Mouse (Mus musculus) liver, embryonic 18 days (tissue): ENCODE results near the gene Rhox3a. TPM values are rescaled to one million over a fixed set of nuclear protein-coding genes. Genes with fewer than 3 reads are reported as not detected.

ENCODE experiments used
- polyA plus RNA-seq: library from polyadenylated mRNA; depleted of rRNA; stranded (reverse); fragments of >200 nt; gene quantifications from 2 replicates; pipeline ENCODE4 v1.2.3, GENCODE M21; 2012; rRNA removed

Rhox3a gene
- polyA plus RNA-seq: not detected in 2 replicates

DNA sequence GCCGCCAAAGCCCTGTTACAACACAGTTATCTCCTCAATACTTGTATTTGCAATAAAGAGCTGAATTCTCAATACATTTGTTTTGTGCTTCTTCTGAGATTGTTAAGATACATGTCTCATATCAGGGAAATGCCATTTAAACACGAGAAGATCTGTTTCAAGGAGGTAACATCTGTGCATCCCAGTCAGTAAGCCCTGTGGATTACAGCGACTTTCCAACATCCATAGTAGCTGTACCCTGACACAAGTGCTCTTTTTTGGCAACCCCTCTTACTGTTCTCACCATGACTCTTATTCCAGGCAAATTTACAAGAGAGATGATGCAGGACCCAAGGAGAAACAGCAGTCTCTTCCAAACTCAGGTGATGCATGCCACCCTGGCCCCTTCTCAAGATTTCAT, at the start of gene Rhox3a:
Gene Rhox3a (plus strand): TSS at position 301 of the 400 bp plus-strand sequence.

DNA sequence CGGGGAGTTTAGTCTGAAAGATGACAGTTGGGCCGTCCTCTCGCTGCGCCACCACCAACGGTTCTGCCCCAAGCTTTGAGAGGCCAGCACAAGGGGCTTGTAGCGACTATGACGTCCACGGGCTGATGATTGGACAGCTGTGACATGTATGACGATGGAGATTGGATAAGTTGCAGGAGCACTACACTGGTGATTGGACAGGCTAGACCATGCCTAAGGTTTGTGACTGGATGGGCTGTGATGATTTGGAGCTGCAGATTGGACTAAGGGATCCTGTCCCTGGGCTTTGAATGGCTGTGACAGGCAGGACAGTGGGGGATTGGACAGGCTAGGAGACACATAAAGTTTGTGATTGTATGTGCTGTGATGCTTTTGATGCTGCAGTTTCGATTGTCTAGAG, 38.8 kb upstream of the Rhox3a start, which contains the start of gene Gm9:
Gene Gm9 (minus strand): TSS at position 101 of the 400 bp plus-strand sequence.

DNA sequence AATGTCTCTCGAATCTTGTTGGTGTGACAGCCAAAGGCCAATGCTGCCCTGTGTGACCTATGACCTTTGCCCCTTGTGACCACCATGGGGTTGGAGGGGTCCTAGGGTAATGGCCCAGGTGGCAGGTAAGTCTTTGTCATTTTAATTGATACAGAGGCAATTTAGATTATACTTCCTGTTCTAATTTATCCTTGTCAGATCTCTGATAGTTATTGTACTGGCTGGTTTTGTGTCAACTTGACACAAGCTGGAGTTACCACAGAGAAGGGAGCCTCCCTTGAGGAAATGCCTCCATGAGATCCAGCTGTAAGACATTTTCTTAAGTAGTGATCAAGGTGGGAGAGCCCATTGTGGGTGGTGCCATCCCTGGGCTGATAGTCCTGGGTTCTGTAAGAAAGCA, 27.6 kb upstream of the Rhox3a start, which contains the start of gene Rhox1:
Gene Rhox1 (minus strand): TSS at position 101 of the 400 bp plus-strand sequence.

GRCm38 (mm10) chrX:37244676-37245075, 5.0 kb upstream of the Rhox3a start, which contains the start of gene Rhox2a:
Gene Rhox2a, plus strand, starts transcription at chrX:37244976.

DNA sequence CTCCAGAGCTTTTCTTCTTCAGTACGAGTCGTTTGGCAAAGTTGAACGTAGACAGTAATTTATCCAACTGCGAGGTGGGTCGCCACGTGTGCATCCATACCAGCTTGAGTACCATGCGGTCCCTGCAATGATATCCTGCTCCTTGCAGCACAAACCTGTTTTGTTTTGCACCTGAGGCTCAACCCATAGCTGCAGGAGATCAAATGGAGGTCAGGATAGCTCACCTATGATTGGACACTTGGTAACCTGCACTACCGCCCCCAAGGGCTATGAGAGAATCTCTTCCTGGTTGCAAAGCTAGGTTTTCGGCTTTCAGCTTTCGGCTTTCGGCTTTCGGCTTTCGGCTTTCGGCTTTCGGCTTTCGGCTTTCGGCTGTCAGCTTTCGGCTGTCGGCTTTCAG, 15.3 kb downstream of the Rhox3a start, which contains the start of gene Rhox4a:
Gene Rhox4a (plus strand): TSS at position 301 of the 400 bp plus-strand sequence.

Other genes with a start within 250 kb of the Rhox3a start
- 0.04 and 0.05 TPM in 2 replicates for gene Sowahd, start 201.1 kb upstream of the Rhox3a start, polyA plus RNA-seq
- gene Rpl39, start 164.5 kb upstream of the Rhox3a start, polyA plus RNA-seq: 435 and 498 TPM in 2 replicates
- 10.8 and 10.9 TPM in 2 replicates for gene Upf3b, start 139.6 kb upstream of the Rhox3a start, polyA plus RNA-seq
- gene Nkap, start 123.1 kb upstream of the Rhox3a start, polyA plus RNA-seq: 1.9 and 2.1 TPM in 2 replicates
- gene Akap14, start 81.1 kb upstream of the Rhox3a start, polyA plus RNA-seq: not detected in 2 replicates
- gene Ndufa1, start 58.8 kb upstream of the Rhox3a start, polyA plus RNA-seq: 243 and 254 TPM in 2 replicates
- gene Rnf113a1, start 58.7 kb upstream of the Rhox3a start, polyA plus RNA-seq: 1.6 and 1.9 TPM in 2 replicates
- gene Gm9, start 38.9 kb upstream of the Rhox3a start, polyA plus RNA-seq: not detected in 2 replicates
- gene Rhox1, start 27.7 kb upstream of the Rhox3a start, polyA plus RNA-seq: not detected in 2 replicates
- not detected in 2 replicates for gene Rhox2a, start 4.9 kb upstream of the Rhox3a start, polyA plus RNA-seq
- not detected in 2 replicates for gene Rhox4a, start 15.4 kb downstream of the Rhox3a start, polyA plus RNA-seq
- gene Rhox3a2, start 130.1 kb downstream of the Rhox3a start, polyA plus RNA-seq: not detected in 2 replicates
- gene Rhox4a2, start 140.9 kb downstream of the Rhox3a start, polyA plus RNA-seq: not detected in 2 replicates
- not detected in 2 replicates for gene Rhox2b, start 162.1 kb downstream of the Rhox3a start, polyA plus RNA-seq
- not detected in 2 replicates for gene Rhox4b, start 182.6 kb downstream of the Rhox3a start, polyA plus RNA-seq
- gene Rhox2c, start 203.8 kb downstream of the Rhox3a start, polyA plus RNA-seq: not detected in 2 replicates
- not detected in 2 replicates for gene Rhox3c, start 208.7 kb downstream of the Rhox3a start, polyA plus RNA-seq
- not detected in 2 replicates for gene Rhox4c, start 230.4 kb downstream of the Rhox3a start, polyA plus RNA-seq
- not detected in 2 replicates for gene Rhox2d, start 243.5 kb downstream of the Rhox3a start, polyA plus RNA-seq